Mouse (Mus musculus) Muller cell, postnatal 12 days (primary cell): ENCODE data around the gene Zfand3.

Source experiments
- DNase-seq: peaks from one replicate; pipeline ENCODE4 v3.0.0-alpha.2; 2015; ENCODE audit errors: inconsistent ontology term

Gene Zfand3

DNA sequence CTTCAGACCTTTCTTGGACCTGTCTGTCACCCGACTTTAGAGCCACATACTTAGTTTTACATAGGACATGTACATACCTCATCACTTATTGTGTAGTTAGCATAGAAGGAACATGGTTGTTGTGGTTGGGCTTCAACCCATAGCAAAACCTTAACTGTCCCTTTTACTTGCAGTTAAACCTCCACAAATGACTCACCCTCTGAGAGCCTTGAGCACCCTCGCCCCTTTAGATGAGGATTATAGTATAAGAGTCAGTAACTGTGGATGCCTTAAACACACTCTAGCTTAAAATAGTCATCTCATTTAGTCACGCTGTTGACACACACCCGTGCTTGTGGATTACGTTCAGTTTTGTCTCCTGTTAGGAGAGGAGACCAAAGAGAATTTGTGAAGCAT is 47.8 kb downstream of the Zfand3 start:
- DNase-seq: no peak

DNA sequence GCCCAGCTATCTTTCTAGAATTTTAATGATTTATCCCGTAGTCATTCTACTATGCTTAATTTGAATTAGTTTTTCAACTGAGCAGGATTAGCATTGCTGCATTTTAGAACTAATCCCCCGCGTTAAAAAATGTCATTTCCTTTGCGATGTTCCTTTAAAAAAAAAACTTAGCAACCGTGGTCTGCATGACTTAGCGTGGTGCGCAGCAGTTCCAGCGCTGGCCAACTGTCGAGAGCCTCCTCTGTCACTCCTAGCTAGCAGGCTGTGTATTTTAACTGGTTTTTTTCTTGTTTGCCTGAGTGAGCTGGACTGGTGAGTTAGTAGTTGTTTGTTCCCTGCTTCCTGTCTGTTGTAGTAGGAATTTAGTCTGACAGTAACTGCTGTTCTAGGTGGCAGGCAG is 48.9 kb downstream of the Zfand3 start:
- no peak for DNase-seq

DNA sequence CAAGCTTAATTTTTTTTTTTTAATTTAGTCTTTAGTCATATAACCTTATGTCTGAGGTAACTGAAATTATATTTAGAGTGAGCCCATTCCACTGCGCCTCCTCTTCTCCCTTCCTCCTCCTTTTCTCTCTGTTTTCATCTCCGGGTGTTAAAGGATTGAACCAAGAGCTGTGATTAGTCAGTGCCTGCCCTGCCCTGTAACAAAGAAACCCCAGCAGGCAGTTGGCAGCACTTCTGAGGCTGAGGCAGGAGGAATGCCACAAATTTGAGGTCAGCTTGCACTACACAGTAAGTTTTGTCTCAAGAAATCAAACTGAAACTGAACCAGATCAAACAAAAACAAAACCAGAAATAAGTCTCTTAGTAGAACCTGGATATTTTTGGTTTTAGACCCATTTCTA is 49.3 kb downstream of the Zfand3 start:
- DNase-seq: peak; percentile 75

DNA sequence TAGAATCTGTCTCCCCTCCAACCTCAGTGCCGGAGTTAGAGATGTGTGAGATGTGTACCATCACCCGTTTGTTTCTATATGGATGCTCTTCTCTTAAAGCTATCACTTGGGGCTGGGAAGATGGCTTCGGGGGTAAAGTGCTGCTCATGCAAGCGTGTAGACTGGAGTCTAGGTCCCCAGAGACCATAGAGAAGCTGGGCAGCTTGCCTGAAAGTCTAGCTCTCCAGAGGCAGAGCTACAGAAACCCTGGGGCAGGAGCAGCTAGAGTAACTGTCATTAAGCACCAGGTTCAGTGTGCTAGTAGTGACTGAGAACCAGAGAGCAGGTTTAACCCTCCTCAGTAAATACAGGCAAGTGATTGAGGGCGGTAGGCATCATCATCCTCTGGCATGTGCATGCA is 51.7 kb downstream of the Zfand3 start:
- DNase-seq: no peak

DNA sequence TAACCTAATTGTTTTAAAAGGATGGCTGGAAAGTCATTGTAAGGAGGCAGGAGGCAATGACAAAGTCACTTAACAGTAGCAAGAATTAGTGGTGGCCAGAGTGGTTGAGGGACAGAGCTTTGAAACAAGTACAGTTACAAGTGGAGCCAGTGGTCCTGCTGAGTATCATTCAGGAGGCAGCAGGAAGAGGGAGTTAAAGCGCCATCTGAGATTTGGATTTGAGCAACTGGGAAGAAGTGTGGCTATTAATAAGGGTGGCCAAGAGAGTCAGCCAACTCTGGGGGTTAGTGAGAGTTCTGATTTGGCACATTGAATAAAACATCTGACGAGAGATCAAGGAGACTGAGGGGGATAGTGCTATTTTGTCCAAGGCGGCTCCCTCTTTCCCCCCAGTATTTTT is 54.1 kb downstream of the Zfand3 start:
- no peak for DNase-seq

DNA sequence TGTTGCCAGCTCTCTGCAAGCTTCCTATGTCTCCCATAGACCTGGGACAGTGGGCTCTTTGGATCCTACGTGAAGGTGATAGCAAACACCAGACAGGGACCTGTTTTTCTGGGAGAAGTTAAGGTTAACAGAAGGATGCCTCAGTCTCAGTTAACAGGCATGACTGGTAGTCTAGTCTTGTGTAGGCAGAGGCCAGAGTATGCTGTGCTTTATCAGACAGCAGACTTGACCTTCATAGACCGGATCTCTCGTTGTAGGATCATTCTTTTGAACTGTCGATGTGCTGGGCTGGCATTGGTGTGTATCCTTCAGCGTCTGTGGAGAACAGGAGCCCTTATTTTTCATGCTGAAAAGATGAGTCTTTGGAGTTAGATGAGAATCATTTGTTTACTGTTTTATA is 54.5 kb downstream of the Zfand3 start:
- DNase-seq: no peak

DNA sequence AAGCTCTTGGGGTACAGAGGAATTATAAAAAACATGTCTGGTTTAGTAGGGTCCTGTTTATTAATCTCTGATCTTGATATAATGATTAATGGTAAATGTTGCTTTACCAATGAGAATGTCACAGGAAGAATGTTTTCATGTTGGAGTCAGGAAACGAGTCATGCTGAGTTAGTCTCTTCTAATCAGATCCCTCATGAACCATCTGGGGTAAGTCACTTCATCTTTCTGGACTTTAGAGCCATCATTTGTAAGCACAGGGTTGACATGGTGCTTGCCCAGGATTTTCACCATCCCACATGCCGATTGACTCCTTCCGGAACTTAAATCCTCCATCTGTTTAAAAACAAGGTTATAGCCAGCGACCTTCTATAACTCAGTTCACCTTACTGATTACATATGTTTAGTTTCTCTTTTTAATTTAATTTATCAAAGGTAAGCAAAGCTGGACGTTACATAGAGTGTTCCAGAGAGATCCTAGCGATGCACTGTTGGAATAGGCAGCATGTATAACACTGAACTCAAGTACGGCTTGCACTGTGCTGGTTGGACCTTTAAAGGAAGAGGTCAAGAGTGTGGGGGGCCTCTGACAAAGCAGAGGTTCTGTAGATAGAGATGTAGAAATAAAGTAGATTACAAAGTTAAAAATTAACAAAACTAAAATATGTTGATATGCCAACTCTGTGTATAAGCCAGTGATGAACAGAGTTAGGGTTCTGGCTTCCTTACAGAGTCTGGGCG is 56.7 kb downstream of the Zfand3 start:
- no peak for DNase-seq

DNA sequence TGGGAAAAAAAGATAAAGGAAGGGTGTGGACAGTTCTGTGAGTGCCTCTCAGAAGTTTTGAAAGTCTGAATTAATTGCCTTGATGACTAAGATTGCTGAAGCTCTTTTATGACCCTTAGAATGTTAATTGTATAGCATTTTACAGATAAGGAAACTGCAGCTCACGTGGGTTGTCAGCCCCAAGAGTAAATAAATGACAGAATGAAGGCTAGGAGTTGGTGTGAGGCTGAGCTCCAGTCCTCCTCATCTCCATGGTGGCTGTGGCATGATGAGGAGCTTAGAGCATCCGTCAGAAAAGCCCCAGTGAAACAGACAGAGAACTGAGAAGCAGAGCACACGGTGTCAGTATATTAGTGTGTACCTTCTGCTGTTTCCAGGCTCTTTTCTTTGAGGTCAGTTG is 59.3 kb downstream of the Zfand3 start:
- no peak for DNase-seq

DNA sequence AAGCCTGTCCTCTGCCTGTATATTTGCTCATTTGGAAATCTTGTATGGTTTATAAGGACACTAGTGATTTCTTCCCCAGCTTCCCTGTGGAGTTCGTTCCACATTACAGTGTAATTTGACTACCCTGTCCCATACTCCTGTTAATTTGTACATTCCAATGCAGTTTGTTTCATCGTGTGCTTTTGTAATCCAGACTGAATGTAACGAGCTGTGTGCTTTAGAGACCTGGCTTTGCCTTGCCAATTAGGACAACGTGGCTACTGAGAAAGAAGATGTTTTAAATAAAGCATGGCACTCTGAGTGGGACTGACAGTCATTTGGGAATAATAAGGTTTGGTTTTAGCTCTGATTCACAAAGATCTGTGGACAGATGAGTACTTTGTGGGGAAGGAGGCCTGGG is 60.2 kb downstream of the Zfand3 start:
- DNase-seq: peak; percentile 74

DNA sequence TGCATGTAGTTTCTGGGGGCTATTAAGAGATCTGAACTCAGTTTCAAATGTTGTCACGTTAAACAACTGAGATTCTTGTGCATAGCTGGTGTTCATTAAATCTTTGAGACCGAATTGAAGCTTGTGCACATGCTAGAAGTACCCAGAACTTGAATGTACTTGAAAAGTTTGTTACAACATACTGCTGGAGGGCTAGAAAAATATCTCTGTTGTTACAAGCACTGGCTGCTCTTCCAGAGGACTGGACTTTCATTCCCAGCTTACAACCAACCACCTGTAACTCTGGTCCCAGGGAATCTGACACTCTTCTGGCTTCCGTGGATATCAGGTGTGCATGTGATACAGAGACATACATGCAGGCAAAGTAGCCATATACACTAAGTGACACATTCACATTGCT is 65.2 kb downstream of the Zfand3 start:
- no peak for DNase-seq

DNA sequence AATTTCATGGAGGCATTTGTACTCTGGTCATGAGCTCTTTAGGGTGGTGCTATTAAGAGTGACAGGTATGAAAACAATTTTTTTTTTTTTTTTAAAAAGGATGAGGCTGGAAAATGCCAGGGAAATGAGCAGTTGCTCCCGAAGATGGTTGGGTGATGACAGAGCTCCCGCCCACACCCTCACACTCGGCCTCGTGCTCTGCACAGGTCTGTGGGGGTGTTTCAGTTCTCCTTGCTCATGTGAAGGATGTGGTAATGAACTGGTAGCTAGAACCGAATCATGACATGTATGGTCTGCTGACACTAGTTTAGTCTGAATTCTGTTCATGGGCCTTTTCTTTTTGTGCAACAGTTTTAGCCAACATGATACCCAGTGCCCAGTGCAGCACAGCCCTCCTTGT is 66.1 kb downstream of the Zfand3 start:
- peak; percentile 58 for DNase-seq

DNA sequence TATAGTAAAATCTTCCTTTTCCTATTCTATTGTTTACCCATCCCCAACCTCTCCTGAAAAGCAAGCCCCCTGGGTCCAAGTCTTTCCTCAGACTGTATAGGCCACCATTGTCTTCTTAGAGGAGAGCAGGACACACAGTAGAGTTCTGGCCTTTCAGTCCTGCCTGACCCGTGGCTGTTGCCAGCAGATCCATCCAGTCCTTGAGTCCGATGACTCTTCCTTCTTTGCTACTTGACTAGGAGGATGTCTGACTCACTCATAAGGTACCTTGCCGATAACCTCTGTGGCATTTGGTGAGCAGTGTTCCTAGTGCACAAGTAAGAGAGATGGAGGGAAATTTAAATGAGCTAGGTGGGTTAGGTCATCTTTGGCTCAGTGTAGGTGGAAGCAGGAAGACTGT is 68.1 kb downstream of the Zfand3 start:
- no peak for DNase-seq

DNA sequence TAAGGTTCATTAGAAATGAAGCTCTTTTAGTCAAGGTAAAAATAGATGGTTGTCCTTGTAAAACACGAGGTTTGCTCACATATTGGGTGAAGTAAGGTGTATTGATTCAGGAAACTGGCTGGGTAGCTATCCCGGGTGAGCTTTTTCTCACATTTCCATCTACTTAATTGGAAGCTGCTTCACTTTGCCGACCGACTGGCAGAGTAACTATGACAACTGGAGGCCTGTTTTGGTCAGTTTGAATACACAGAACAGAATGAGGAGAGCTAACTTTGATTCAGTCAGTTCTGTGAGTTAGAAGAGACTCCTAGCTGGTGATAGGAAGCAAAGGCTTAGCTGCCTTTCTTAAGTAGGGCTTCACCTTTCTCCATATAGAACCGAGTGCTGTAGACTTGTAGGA is 71.4 kb downstream of the Zfand3 start:
- DNase-seq: no peak

DNA sequence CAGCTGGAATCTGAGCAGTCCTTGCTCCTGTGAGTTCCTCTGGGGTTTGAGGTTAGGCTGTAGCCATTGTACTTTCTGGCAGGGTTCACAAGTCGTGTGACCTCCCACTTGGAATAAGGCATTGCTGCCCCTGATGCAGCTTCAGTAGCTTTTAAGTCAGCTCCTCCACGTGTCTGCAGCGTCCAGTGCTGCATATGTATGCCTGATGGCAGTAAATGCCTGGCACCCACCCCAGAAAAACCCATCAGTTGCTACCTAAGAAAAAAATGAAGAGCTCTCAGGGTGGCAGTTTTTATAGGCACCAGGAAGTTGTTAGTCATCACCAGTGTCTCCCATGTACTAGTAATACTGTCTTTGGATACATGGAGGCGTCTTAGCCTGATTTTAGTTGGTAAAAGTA is 79.5 kb downstream of the Zfand3 start:
- no peak for DNase-seq

DNA sequence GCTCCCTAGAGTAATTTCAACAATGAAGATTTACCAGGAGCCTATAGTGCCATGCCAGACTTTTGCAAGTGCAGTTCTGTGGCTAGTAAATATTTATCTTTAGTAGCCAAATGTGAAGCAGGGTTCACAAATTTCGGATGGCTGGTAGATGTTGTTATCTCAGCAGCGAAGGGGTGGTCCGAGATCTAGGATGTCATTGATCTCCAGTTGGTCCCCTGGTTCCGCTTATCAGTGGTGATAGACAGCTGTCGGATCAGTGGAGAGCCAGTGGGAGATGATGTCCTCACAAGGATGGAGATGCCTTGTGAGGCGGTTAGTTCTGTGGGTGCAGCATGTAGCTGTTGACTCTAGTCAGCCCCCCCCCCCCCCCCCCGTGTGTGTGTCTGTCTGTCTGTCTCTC is 82.2 kb downstream of the Zfand3 start:
- DNase-seq: no peak

DNA sequence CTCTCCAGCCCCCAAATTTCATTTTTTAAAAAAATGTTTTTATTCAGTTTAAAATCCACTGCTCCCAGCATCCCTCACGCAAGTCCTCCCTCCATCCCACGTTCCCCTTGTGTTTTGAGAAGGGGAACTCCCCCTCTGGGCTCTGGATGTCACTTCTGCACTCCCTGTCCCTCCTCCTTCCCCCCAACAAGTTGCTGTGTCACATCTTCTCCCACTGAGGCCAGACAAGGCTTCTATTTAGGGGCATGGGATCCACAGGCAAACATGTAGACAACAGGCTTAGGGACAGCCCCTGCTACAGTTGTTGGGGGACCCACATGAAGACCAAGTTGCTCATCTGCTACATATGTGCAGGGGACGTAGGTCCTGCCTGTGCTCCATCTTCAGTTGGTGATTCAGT is 83.9 kb downstream of the Zfand3 start:
- no peak for DNase-seq

DNA sequence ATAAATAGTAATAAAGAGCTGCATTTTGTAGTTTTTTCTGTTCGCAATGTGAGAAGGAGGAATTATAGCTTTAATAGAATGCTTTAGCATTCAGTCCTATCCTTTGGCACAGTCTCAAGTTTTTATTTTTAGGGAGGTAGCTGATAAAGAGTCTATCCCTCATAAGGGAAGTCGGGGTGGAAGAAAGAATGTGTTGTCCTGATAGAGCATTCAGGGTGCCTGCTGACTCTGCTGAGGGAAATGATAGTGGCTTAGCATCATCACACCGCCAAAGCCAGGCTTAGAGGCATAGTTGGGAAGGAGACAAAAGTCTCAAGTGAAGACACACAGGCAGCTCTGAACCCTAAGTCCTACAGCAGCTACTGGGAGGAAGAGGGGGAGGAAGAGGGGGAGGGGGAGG is 85.9 kb downstream of the Zfand3 start:
- no peak for DNase-seq

DNA sequence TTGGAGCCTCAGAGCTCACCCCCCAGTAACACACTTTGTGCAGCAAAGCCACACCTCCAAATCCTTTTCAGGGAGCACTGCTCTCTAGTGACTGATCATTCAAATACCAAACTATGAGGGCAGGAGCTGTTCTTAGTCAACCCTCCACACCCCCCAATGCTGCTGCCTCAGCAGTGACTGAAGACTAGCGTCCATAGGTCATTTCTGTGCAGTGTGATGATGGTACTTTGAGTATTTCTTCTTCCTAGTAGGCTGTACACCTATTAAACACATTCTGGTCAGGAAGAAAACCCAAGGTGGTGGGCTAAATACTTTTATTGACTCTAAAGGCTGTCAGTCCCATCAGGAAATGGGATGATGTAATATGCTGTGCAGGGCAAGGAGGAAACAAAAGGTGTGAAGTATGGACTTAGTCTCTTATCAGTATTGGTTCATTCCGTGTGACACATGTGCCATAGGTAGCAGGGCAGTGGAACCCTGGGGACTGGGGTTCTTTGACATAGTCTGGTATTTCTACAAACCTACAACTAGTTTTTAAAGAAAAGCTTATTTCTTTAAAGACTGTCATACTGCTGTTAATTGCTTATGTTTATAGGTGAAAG is 88.7 kb downstream of the Zfand3 start:
- no peak for DNase-seq

DNA sequence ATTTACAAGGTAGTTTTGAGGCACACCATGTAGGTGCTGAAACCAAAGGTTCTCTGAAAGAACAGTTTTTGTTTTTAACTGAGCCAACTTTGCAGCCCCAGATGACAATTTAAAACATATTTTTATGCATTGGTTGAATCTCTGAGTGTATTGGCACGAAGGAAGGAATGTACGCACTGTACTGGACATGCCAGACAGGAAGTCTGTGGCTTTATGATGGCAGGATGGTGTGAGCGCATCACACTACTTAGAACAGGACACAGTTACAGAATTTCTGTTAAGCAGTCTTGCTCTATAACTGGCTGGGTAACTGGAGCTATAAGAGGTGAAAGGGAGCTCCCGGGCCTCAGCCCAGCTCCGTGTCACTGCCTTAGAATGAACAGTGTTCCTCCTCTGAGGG is 92.6 kb downstream of the Zfand3 start:
- no peak for DNase-seq

DNA sequence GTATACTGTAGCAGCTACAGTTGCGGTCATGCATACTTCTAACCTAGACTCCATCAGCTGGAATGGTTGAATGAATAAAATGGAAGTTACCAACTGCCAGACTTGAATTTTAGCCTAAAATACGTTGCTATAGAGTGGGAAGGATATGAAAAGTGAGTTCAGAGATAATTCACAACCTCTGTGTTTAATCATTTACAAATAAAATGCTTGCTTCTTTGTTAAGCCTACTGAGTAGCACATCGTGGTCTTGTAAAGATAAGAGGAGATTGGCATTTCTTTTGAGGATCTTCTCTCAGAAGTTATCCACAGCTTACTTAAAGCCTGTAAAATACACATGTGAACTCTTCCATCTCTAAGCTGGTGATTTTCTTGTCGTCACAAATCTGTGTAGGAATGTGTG is 93.1 kb downstream of the Zfand3 start:
- no peak for DNase-seq

DNA sequence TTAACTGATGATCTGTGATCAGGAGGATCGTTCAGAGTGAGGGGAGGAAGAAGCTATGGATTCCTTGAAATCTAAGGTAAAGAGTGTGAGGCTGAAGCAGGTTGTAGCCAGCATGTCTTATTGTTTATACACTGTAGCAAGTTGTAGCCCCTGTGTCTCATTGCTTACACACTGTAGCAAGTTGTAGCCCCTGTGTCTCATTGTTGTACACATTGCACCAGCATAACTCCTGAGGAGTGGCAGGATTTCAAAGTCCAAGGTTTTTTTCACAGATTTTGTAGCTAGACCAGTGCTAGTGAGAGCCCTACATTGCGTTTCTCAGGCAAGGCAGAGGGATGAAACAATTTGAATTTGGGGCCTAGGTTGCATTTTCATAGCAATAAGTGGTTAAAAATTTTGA is 95.1 kb downstream of the Zfand3 start:
- DNase-seq: no peak

DNA sequence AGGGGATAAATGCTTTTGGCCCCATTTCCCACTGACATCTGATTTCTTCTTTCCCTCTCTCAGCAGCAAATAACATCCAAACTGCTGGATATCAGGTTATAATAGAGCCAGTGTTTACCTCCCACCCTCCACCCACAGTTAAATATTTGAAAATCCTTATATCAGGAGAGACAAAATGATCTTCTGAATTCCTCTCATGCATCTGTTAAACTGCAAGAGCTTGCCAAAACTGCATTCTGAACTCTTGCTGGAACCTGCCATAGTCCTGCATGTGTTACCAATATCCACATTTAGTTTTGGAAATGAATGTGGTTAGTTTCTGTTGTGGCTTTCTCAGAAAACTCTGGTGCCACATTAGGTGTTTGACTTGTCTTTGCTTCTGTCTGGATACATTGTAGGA is 97.3 kb downstream of the Zfand3 start:
- peak; percentile 82 for DNase-seq

DNA sequence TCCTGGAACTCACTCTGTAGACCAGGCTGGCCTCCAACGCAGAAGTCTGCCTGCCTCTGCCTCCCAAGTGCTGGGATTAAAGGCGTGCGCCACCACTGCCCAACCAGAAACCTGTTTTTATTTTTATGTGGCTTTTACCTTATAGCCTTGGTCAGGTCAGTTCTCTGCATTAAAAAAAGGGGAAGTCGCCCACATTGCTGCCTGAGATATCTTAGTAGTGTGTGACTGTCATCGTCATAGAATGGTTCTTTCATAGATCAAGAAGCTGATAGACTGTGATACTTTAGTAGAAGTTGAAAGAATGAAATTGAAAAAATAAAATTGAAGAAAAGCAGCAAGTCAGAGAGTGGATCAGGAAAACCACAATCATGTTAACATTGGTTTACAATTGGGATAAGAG is 98.5 kb downstream of the Zfand3 start:
- no peak for DNase-seq

DNA sequence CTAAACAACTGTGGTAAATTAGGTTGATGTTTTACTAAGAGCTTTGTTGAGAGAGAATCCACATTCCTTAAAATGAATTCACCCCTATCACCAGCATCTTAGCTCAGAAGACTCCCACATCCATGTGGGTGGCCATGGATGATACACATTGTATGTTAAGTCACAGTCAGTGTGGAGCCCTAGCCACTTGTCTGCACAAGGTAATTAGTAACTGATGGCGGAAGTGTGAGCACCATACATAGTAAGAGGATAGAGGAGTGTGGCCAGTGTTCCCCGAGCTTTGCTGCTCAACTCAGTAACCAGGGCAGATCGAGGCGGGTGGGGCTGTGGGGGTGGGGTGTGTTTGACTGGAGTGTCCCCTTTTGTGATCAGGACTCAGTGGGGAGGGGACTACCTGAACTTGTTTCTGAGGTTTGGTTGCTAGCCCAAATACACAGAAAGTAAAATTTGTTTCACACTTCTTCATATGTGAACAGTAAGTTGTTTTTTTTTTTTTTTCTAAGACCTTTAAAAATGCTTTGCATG is 99.2 kb downstream of the Zfand3 start:
- no peak for DNase-seq
